In the genomic region with DNA sequence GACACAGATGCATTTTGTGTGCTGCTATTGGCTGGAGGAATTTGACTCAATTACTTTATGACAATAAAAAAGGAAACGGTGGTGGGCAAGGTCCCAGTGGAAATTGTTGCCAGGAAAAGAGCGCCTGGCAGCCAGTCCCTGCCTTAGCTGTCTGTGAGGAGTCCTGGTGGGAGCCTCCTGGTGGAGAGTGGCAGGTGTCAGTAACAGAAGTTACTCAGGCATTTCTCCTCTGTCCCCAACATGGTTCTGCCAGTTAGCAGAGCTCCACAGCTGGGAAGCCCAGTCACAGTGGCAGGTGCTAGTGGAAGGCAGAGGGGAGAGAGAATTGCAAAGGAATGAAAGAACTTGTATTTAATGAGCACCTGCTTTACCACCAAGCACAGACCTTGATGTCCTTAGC, we compare ENCODE assay signal across 22 mouse cellular contexts.
DNase-seq lines count a peak whose midpoint lies in the region; ATAC-seq and TF ChIP-seq lines count a peak whose summit lies in the region.
"Had no signal": no experiment of that assay in that cellular context is flagged by ENCODE, and none has a peak within 500 bp of the region (broad histone marks: within the 10 kb centered on the region; RNA-seq: fewer than 3 reads in every experiment).

No protein-coding gene starts in this region.

- H3K79me2 ChIP-seq in myocyte (ENCODE audit: control insufficient read depth, insufficient read depth) = no peaks in the 10 kb centered on the region

- TF ChIP-seq EP300 in lung, postnatal 0 days (IDR thresholded peaks at IDR 0.05) = no peak

- H3K4me2 ChIP-seq in forebrain, embryonic 16.5 days (ENCODE audit: low read length) = no peak overlapping the region
- H3K4me2 ChIP-seq in forebrain, embryonic 11.5 days (ENCODE audit: low read depth, low read length, severe bottlenecking) = no peak overlapping the region
- H3K4me2 ChIP-seq in hindbrain, embryonic 15.5 days = no peak overlapping the region
- no peak overlapping the region for H3K4me2 ChIP-seq in hindbrain, embryonic 14.5 days (replicated peaks)
- no peak overlapping the region for H3K4me2 ChIP-seq in lung, postnatal 0 days (replicated peaks; ENCODE audit: low read depth, low read length)
- H3K4me2 ChIP-seq in myocyte (ENCODE audit: low read depth) = no peak overlapping the region
- no peak overlapping the region for H3K4me2 ChIP-seq in kidney, embryonic 16.5 days (replicated peaks; ENCODE audit: low read depth, low read length)
- H3K4me2 ChIP-seq: embryonic facial prominence, embryonic 12.5 days; forebrain, embryonic 12.5 days; liver, embryonic 11.5 days; midbrain, embryonic 11.5 days had no signal

- H3K27me3 ChIP-seq in forebrain, embryonic 16.5 days (replicated peaks; ENCODE audit: control insufficient read depth, insufficient read depth, low read length) = no peaks in the 10 kb centered on the region
- H3K27me3 ChIP-seq in forebrain, embryonic 11.5 days (ENCODE audit: control insufficient read depth, insufficient read depth, low read length) = no peaks in the 10 kb centered on the region
- H3K27me3 ChIP-seq in hindbrain, embryonic 15.5 days = no peaks in the 10 kb centered on the region
- no peaks in the 10 kb centered on the region for H3K27me3 ChIP-seq in hindbrain, embryonic 14.5 days (ENCODE audit: control insufficient read depth, insufficient read depth, low read length)
- H3K27me3 ChIP-seq in lung, postnatal 0 days (replicated peaks; ENCODE audit: insufficient read depth, low read length) = no peaks in the 10 kb centered on the region; the same call in 1 of the 2 replicates
- H3K27me3 ChIP-seq in myocyte (ENCODE audit: control insufficient read depth, insufficient read depth, insufficient read length) = no peaks in the 10 kb centered on the region
- no peaks in the 10 kb centered on the region for H3K27me3 ChIP-seq in kidney, embryonic 16.5 days (ENCODE audit: insufficient read depth, low read length)
- H3K27me3 ChIP-seq: embryonic facial prominence, embryonic 12.5 days; forebrain, embryonic 12.5 days; Patski had no signal

- H3K4me3 ChIP-seq in forebrain, embryonic 16.5 days (replicated peaks; ENCODE audit: low read length) = no peak overlapping the region
- no peak overlapping the region for H3K4me3 ChIP-seq in forebrain, embryonic 11.5 days (ENCODE audit: low read depth, low read length)
- no peak overlapping the region for H3K4me3 ChIP-seq in hindbrain, embryonic 15.5 days
- no peak overlapping the region for H3K4me3 ChIP-seq in hindbrain, embryonic 14.5 days (replicated peaks; ENCODE audit: low read length)
- no peak overlapping the region for H3K4me3 ChIP-seq in lung, postnatal 0 days (ENCODE audit: low read depth, low read length)
- no peak overlapping the region for H3K4me3 ChIP-seq in myocyte
- H3K4me3 ChIP-seq in kidney, embryonic 16.5 days (ENCODE audit: low read length) = no peak overlapping the region
- H3K4me3 ChIP-seq: embryonic facial prominence, embryonic 12.5 days; forebrain, embryonic 12.5 days; heart, embryonic 10.5 days had no signal

- H3K9ac ChIP-seq in forebrain, embryonic 16.5 days (replicated peaks; ENCODE audit: low read depth, low read length) = no peak overlapping the region
- no peak overlapping the region for H3K9ac ChIP-seq in forebrain, embryonic 11.5 days (ENCODE audit: low read length)
- no peak overlapping the region for H3K9ac ChIP-seq in hindbrain, embryonic 15.5 days
- no peak overlapping the region for H3K9ac ChIP-seq in hindbrain, embryonic 14.5 days
- no peak overlapping the region for H3K9ac ChIP-seq in lung, postnatal 0 days (replicated peaks; ENCODE audit: low read depth)
- H3K9ac ChIP-seq in kidney, embryonic 16.5 days (replicated peaks; ENCODE audit: low read length) = no peak overlapping the region
- H3K9ac ChIP-seq: embryonic facial prominence, embryonic 12.5 days; forebrain, embryonic 12.5 days; liver, postnatal 0 days had no signal

- TF ChIP-seq POLR2A in myocyte (IDR thresholded peaks at IDR 0.05; ENCODE audit: insufficient read length, low read depth) = no peak

- peaks cover 19% of the 10 kb centered on the region for H3K4me1 ChIP-seq in forebrain, embryonic 16.5 days (replicated peaks; ENCODE audit: control insufficient read depth, insufficient read depth, low read length)
- H3K4me1 ChIP-seq in forebrain, embryonic 11.5 days (replicated peaks; ENCODE audit: control insufficient read depth, insufficient read depth, low read length) = no peaks in the 10 kb centered on the region
- peaks cover 21% of the 10 kb centered on the region; the same call in 1 of the 2 replicates for H3K4me1 ChIP-seq in hindbrain, embryonic 15.5 days (replicated peaks)
- H3K4me1 ChIP-seq in hindbrain, embryonic 14.5 days (replicated peaks; ENCODE audit: control insufficient read depth, insufficient read depth, low read length) = peaks cover 7% of the 10 kb centered on the region; the same call in 1 of the 2 replicates
- no peaks in the 10 kb centered on the region for H3K4me1 ChIP-seq in lung, postnatal 0 days (ENCODE audit: insufficient read depth, low read depth, low read length)
- H3K4me1 ChIP-seq in kidney, embryonic 16.5 days (ENCODE audit: insufficient read depth, low read length) = no peaks in the 10 kb centered on the region
- H3K4me1 ChIP-seq: embryonic facial prominence, embryonic 12.5 days had no signal

- no peaks in the 10 kb centered on the region for H3K9me3 ChIP-seq in forebrain, embryonic 16.5 days (ENCODE audit: control insufficient read depth, low read length)
- no peaks in the 10 kb centered on the region for H3K9me3 ChIP-seq in forebrain, embryonic 11.5 days (ENCODE audit: control insufficient read depth, low read length)
- H3K9me3 ChIP-seq in hindbrain, embryonic 15.5 days = no peaks in the 10 kb centered on the region
- H3K9me3 ChIP-seq in hindbrain, embryonic 14.5 days (ENCODE audit: control insufficient read depth, low read length) = no peaks in the 10 kb centered on the region
- H3K9me3 ChIP-seq in lung, postnatal 0 days (ENCODE audit: low read length) = no peaks in the 10 kb centered on the region
- H3K9me3 ChIP-seq in kidney, embryonic 16.5 days (ENCODE audit: low read length) = no peaks in the 10 kb centered on the region
- H3K9me3 ChIP-seq: embryonic facial prominence, embryonic 12.5 days; forebrain, embryonic 12.5 days; G1E; heart, embryonic 10.5 days had no signal

- peak overlapping the region; percentile 3; the same call in 1 of the 2 replicates for H3K27ac ChIP-seq in forebrain, embryonic 16.5 days (ENCODE audit: low read length)
- H3K27ac ChIP-seq in forebrain, embryonic 11.5 days (ENCODE audit: low read depth, low read length) = no peak overlapping the region
- 0 out of 2 replicates have a peak overlapping the region, but pooled peaks have one; percentile 34 for H3K27ac ChIP-seq in hindbrain, embryonic 15.5 days (replicated peaks)
- H3K27ac ChIP-seq in hindbrain, embryonic 14.5 days = no peak overlapping the region
- no peak overlapping the region for H3K27ac ChIP-seq in lung, postnatal 0 days (ENCODE audit: low read length)
- no peak overlapping the region for H3K27ac ChIP-seq in kidney, embryonic 16.5 days (ENCODE audit: low read length)
- H3K27ac ChIP-seq: embryonic facial prominence, embryonic 12.5 days; forebrain, embryonic 12.5 days; heart, embryonic 10.5 days had no signal

- no peak overlapping the region for H3ac ChIP-seq in myocyte (ENCODE audit: control insufficient read depth, insufficient read length)

- no peak for DNase-seq in forebrain, embryonic 11.5 days (ENCODE audit: low spot score)
- no peak for DNase-seq in hindbrain, embryonic 14.5 days (ENCODE audit: low spot score)
- no peak for DNase-seq in lung, postnatal 0 days (ENCODE audit: low spot score)
- no peak for DNase-seq in lung, postnatal 25 days (ENCODE audit: low spot score)
- DNase-seq: adrenal gland, postnatal 36 days; cerebellum, adult 11 months; kidney, adult 2 months; kidney, postnatal 10 days; liver, postnatal 0 days; lung, postnatal 10 days; right cerebral cortex, postnatal 25 days had no signal

- H3K36me3 ChIP-seq in forebrain, embryonic 16.5 days (ENCODE audit: control insufficient read depth, insufficient read depth) = no peaks in the 10 kb centered on the region
- no peaks in the 10 kb centered on the region for H3K36me3 ChIP-seq in forebrain, embryonic 11.5 days (ENCODE audit: control insufficient read depth, insufficient read depth, low read length)
- no peaks in the 10 kb centered on the region for H3K36me3 ChIP-seq in hindbrain, embryonic 15.5 days
- no peaks in the 10 kb centered on the region for H3K36me3 ChIP-seq in hindbrain, embryonic 14.5 days (replicated peaks; ENCODE audit: control insufficient read depth, insufficient read depth)
- H3K36me3 ChIP-seq in lung, postnatal 0 days (ENCODE audit: insufficient read depth, low read length) = no peaks in the 10 kb centered on the region
- H3K36me3 ChIP-seq in myocyte (ENCODE audit: control insufficient read depth, insufficient read depth) = no peaks in the 10 kb centered on the region
- no peaks in the 10 kb centered on the region for H3K36me3 ChIP-seq in kidney, embryonic 16.5 days (ENCODE audit: insufficient read depth, low read length)
- H3K36me3 ChIP-seq: embryonic facial prominence, embryonic 12.5 days; forebrain, embryonic 12.5 days; G1E; heart, embryonic 10.5 days had no signal

- peak; percentile 24; the same call in 1 of the 2 replicates for TF ChIP-seq CTCF in lung, postnatal 0 days (IDR thresholded peaks at IDR 0.05)

- WGBS in forebrain, embryonic 16.5 days = 12% methylated on average over 2 of the region's 2 CpGs
- 71% methylated on average over 2 of the region's 2 CpGs for WGBS in forebrain, embryonic 11.5 days
- WGBS in hindbrain, embryonic 15.5 days = 31% methylated on average over 2 of the region's 2 CpGs
- WGBS in hindbrain, embryonic 14.5 days = 24% methylated on average over 2 of the region's 2 CpGs
- WGBS in lung, postnatal 0 days = 48% methylated on average over 2 of the region's 2 CpGs
- WGBS in kidney, embryonic 16.5 days = 60% methylated on average over 2 of the region's 2 CpGs

- ATAC-seq in forebrain, embryonic 16.5 days = peak; percentile 58
- no peak for ATAC-seq in forebrain, embryonic 11.5 days (replicated peaks; ENCODE audit: low FRiP score)
- ATAC-seq in hindbrain, embryonic 15.5 days (ENCODE audit: low FRiP score, low read depth) = no peak
- no peak for ATAC-seq in hindbrain, embryonic 14.5 days (ENCODE audit: low FRiP score)
- ATAC-seq in lung, postnatal 0 days = no peak
- no peak for ATAC-seq in kidney, embryonic 16.5 days (ENCODE audit: low FRiP score, low TSS enrichment)
- ATAC-seq: liver, postnatal 0 days; Patski had no signal

TF ChIP-seq in myocyte, 11 proteins besides CTCF, POLR2A, EP300 and RAD21 (continues in another document):
- no peak for TF ChIP-seq E2F4 (IDR thresholded peaks at IDR 0.05; ENCODE audit: insufficient read depth)
- TF ChIP-seq POLR2AphosphoS2 (IDR thresholded peaks at IDR 0.05; ENCODE audit: insufficient read length, low read depth) = no peak
- TF ChIP-seq USF1 (IDR thresholded peaks at IDR 0.05; ENCODE audit: low read depth) = no peak
- TF ChIP-seq REST (IDR thresholded peaks at IDR 0.05; ENCODE audit: insufficient read depth, insufficient read length) = no peak
- TF ChIP-seq TCF12 (IDR thresholded peaks at IDR 0.05; ENCODE audit: insufficient read depth, poor library complexity, severe bottlenecking) = no peak
- TF ChIP-seq TCF3 (IDR thresholded peaks at IDR 0.05; ENCODE audit: insufficient read length, low read depth) = no peak
- no peak for TF ChIP-seq MAX (IDR thresholded peaks at IDR 0.05; ENCODE audit: low read depth)

Comparison
In these comparisons a context has a peak if more than half of its experiments do, and no peak if none do; other contexts are left out.
1. H3K27ac ChIP-seq: peak in forebrain, embryonic 16.5 days (single experiment) and hindbrain, embryonic 15.5 days (single experiment); none in forebrain, embryonic 11.5 days (single experiment), hindbrain, embryonic 14.5 days (single experiment), lung, postnatal 0 days (single experiment) and kidney, embryonic 16.5 days (single experiment).